Mouse (Mus musculus) CH12.LX (cell line): ENCODE measurements at regions not wholly inside any gene's neighbourhood (a gene's known extent, or its start where the extent isn't known, plus 50 kb on each side); places are given as distances from the start of the nearest gene placed in this dataset.

Experiments used
- DNase-seq: peaks from one replicate; pipeline ENCODE4 v3.0.0-alpha.2; 2013; ENCODE audit errors: extremely low read depth
- H3K27ac ChIP-seq: 2 replicates; pipeline ENCODE4 v1.5.1; 2012; ENCODE audit warnings: low read depth, mild to moderate bottlenecking, control low read depth, moderate library complexity; ENCODE audit not compliant: insufficient read depth
- H3K27me3 ChIP-seq: replicated peaks from 2 replicates; pipeline ENCODE3; 2012; ENCODE audit warnings: inconsistent platforms
- H3K36me3 ChIP-seq, 2 experiments: replicated peaks in 1 of 2; 2 replicates each; pipeline versions ENCODE3 to v1.6.1; 2012; ENCODE audit warnings: inconsistent platforms in 1 of 2, low read length in 1 of 2, mild to moderate bottlenecking in 1 of 2, mixed read lengths in 1 of 2, moderate library complexity in 1 of 2; ENCODE audit not compliant: control insufficient read depth in 1 of 2, insufficient read depth in 1 of 2
- H3K4me1 ChIP-seq, 2 experiments: 2 replicates each; pipeline ENCODE4 v1.6.1; 2012; ENCODE audit warnings: inconsistent platforms in 1 of 2, moderate library complexity in 1 of 2; ENCODE audit not compliant: insufficient read depth in 2 of 2, control insufficient read depth in 1 of 2
- H3K4me2 ChIP-seq: 2 replicates; pipeline ENCODE4 v1.6.1; 2012; ENCODE audit warnings: low read depth, mild to moderate bottlenecking, control low read depth; ENCODE audit not compliant: poor library complexity, insufficient read depth, severe bottlenecking
- H3K4me3 ChIP-seq, 3 experiments: fragments of 150-350 bp in 1 of 3; sonication (generic) in 1 of 3; replicated peaks in 1 of 3; 2 replicates each; pipeline versions ENCODE3 to v1.5.1; 2011 to 2012; ENCODE audit warnings: low read depth in 2 of 3, low read length in 2 of 3, mild to moderate bottlenecking in 2 of 3, moderate library complexity in 2 of 3, control low read depth in 1 of 3, improper control_type of control experiment in 1 of 3, inconsistent platforms in 1 of 3, mixed read lengths in 1 of 3; ENCODE audit not compliant: poor library complexity in 1 of 3
- H3K79me2 ChIP-seq: replicated peaks from 2 replicates; pipeline ENCODE4 v1.6.1; 2012; ENCODE audit warnings: mild to moderate bottlenecking, moderate library complexity; ENCODE audit not compliant: control insufficient read depth, poor library complexity, insufficient read depth, severe bottlenecking; ENCODE audit errors: extremely low read depth
- H3K9ac ChIP-seq: 2 replicates; pipeline ENCODE4 v1.6.1; 2012; ENCODE audit warnings: low read depth, mild to moderate bottlenecking, control low read depth, moderate library complexity; ENCODE audit not compliant: insufficient read depth
- H3K9me3 ChIP-seq: replicated peaks from 2 replicates; pipeline ENCODE3; 2012; ENCODE audit warnings: low read length, inconsistent platforms, mixed read lengths
- BHLHE40 ChIP-seq: IDR thresholded peaks from 2 replicates; pipeline ENCODE4 v1.6.1; 2011; ENCODE audit warnings: mild to moderate bottlenecking, low read depth, low read length, improper control_type of control experiment
- ELF1 ChIP-seq: IDR thresholded peaks from 2 replicates; pipeline ENCODE4 v1.6.1; 2014; ENCODE audit warnings: low read depth, mild to moderate bottlenecking, inconsistent platforms, low read length, improper control_type of control experiment
- EP300 ChIP-seq: IDR thresholded peaks from 2 replicates; pipeline ENCODE4 v1.6.1; 2011; ENCODE audit warnings: low read length, improper control_type of control experiment
- ETS1 ChIP-seq: conservative IDR thresholded peaks from 2 replicates; pipeline ENCODE4 v1.6.1; 2012; ENCODE audit warnings: low read depth, mild to moderate bottlenecking, inconsistent platforms, low read length, improper control_type of control experiment, moderate library complexity
- IRF4 ChIP-seq: IDR thresholded peaks from 2 replicates; pipeline ENCODE4 v1.6.1; 2014; ENCODE audit warnings: low read depth, mild to moderate bottlenecking, inconsistent platforms, low read length, improper control_type of control experiment
- JUN ChIP-seq: IDR thresholded peaks from 2 replicates; pipeline ENCODE4 v1.6.1; 2011; ENCODE audit warnings: low read depth, mild to moderate bottlenecking, low read length, improper control_type of control experiment, moderate library complexity; ENCODE audit not compliant: insufficient read depth
- KAT2A ChIP-seq: IDR thresholded peaks from 2 replicates; pipeline ENCODE4 v1.6.1; 2012; ENCODE audit warnings: low read length, improper control_type of control experiment, inconsistent platforms; ENCODE audit not compliant: insufficient replicate concordance
- MAX ChIP-seq: IDR thresholded peaks from 2 replicates; pipeline ENCODE4 v1.6.1; 2011; ENCODE audit warnings: low read length, improper control_type of control experiment
- MEF2A ChIP-seq: IDR thresholded peaks from 2 replicates; pipeline ENCODE4 v1.6.1; 2014; ENCODE audit warnings: low read depth, mild to moderate bottlenecking, inconsistent platforms, low read length, improper control_type of control experiment, borderline replicate concordance
- MXI1 ChIP-seq: IDR thresholded peaks from 2 replicates; pipeline ENCODE4 v1.6.1; 2011; ENCODE audit warnings: mild to moderate bottlenecking, low read depth, low read length, improper control_type of control experiment
- MYC ChIP-seq: IDR thresholded peaks from 2 replicates; pipeline ENCODE4 v1.6.1; 2011; ENCODE audit warnings: low read depth, mild to moderate bottlenecking, improper control_type of control experiment, low read length
- NRF1 ChIP-seq: IDR thresholded peaks from 2 replicates; pipeline ENCODE4 v1.6.1; 2014; ENCODE audit warnings: low read depth, mild to moderate bottlenecking, inconsistent platforms, low read length, improper control_type of control experiment, moderate library complexity
- POLR2A ChIP-seq: IDR thresholded peaks from 2 replicates; pipeline ENCODE4 v1.6.1; 2011; ENCODE audit warnings: low read depth, mild to moderate bottlenecking, improper control_type of control experiment, low read length
- POLR2AphosphoS2 ChIP-seq: IDR thresholded peaks from 2 replicates; pipeline ENCODE4 v1.6.1; 2011; ENCODE audit warnings: low read depth, low read length, improper control_type of control experiment
- RAD21 ChIP-seq: IDR thresholded peaks from 2 replicates; pipeline ENCODE4 v1.6.1; 2011; ENCODE audit warnings: low read depth, mild to moderate bottlenecking, low read length, improper control_type of control experiment, moderate library complexity
- SIN3A ChIP-seq: IDR thresholded peaks from 2 replicates; pipeline ENCODE4 v1.6.1; 2012; ENCODE audit warnings: low read length, improper control_type of control experiment, inconsistent platforms
- TBP ChIP-seq: conservative IDR thresholded peaks from 2 replicates; pipeline ENCODE4 v1.6.1; 2011; ENCODE audit warnings: low read depth, low read length, improper control_type of control experiment
- UBTF ChIP-seq: IDR thresholded peaks from 2 replicates; pipeline ENCODE4 v1.6.1; 2012; ENCODE audit warnings: low read depth, mild to moderate bottlenecking, inconsistent platforms, low read length, improper control_type of control experiment, moderate library complexity
- ZC3H11A ChIP-seq: IDR thresholded peaks from 2 replicates; pipeline ENCODE4 v1.6.1; 2012; ENCODE audit warnings: low read depth, mild to moderate bottlenecking, inconsistent platforms, low read length, improper control_type of control experiment
- dilution Hi-C: fragments of 300-500 bp; cut with MboI; formaldehyde crosslinking; loops from 2 replicates; pipeline ENCODE4 v1.14.3; 2020; ENCODE audit warnings: low sequenced_read_pairs; ENCODE audit not compliant: extremely low pct_unique_long_range_greater_than_20kb, extremely low pct_ligation_motif_present
- in situ Hi-C: fragments of 300-500 bp; cut with MboI; formaldehyde crosslinking; loops from 3 replicates; pipeline ENCODE4 v1.14.3; 2019; ENCODE audit warnings: low sequenced_read_pairs, low pct_ligation_motif_present, low pct_unique_long_range_greater_than_20kb, mixed read lengths

GRCm38 (mm10) chr12:92646634-92647033 is 797.7 kb upstream of the Sel1l start:
- peak; percentile 36 for DNase-seq
- dilution Hi-C loops: no loop called here
- Histone ChIP-seq H3K79me2 (no peaks in the 10 kb centered on the region), H3K27ac (no peak overlapping the region), H3K4me3 (no peak overlapping the region), H3K9ac (no peak overlapping the region), H3K4me2 (no peak overlapping the region), H3K27me3 (no peaks in the 10 kb centered on the region), H3K36me3 (no peaks in the 10 kb centered on the region), H3K4me1 (peaks cover 0 to 9% of the 10 kb centered on the region in 2 experiments; a peak in 1 of 4 replicates), H3K9me3 (no peaks in the 10 kb centered on the region)
- no peak for TF ChIP-seq ELF1
- no peak for TF ChIP-seq POLR2AphosphoS2
- TF ChIP-seq ETS1: no peak
- TF ChIP-seq RAD21: no peak
- TF ChIP-seq JUN: no peak
- no peak for TF ChIP-seq MXI1
- TF ChIP-seq BHLHE40: no peak
- no peak for TF ChIP-seq POLR2A
- TF ChIP-seq MEF2A: no peak
- no peak for TF ChIP-seq UBTF
- no peak for TF ChIP-seq ZC3H11A
- in situ Hi-C loops: no loop called here

- Histone ChIP-seq H3K9ac (no peak overlapping the region), H3K4me2 (no peak overlapping the region), H3K4me3 (no peak overlapping the region), H3K36me3 (no peaks in the 10 kb centered on the region), H3K27ac (no peak overlapping the region), H3K4me1 (peaks cover 0 to 9% of the 10 kb centered on the region in 2 experiments; a peak in 1 of 4 replicates), H3K9me3 (no peaks in the 10 kb centered on the region), H3K79me2 (no peaks in the 10 kb centered on the region), H3K27me3 (no peaks in the 10 kb centered on the region)
- DNase-seq: no peak
- TF ChIP-seq MXI1 (no peak), IRF4 (no peak), KAT2A (no peak), SIN3A (no peak), EP300 (no peak), ETS1 (no peak), UBTF (no peak), POLR2AphosphoS2 (no peak), MYC (no peak), TBP (no peak), NRF1 (no peak), MAX (no peak), JUN (no peak)
- dilution Hi-C loops: no loop called here
- in situ Hi-C loops: no loop called here
Observed at GRCm38 (mm10) chr12:92645006-92645624, 796.2 kb upstream of the Sel1l start.
